Mouse (Mus musculus): ENCODE results near the gene Chst11. TPM values are rescaled to one million over a fixed set of nuclear protein-coding genes. Genes with fewer than 3 reads are reported as not detected.
A peak's percentile ranks its signal among the peaks of the same experiment; 100 is the strongest.
"Not testable (repeated sequence)": the region's sequence is repeated elsewhere in the genome, so short reads cannot be mapped to it uniquely, and the experiment has no call there.

The Chst11 gene
- polyA plus RNA-seq, 1 experiment from 2014 or later = 1.2 TPM

- H3K9me3 ChIP-seq (ENCODE audit: control insufficient read depth, low read length) = no peaks in the 10 kb centered on the region
- 54% methylated on average over 4 of the region's 4 CpGs for WGBS
- H3K27ac ChIP-seq (ENCODE audit: low read length) = no peak overlapping the region
- H3K9ac ChIP-seq (ENCODE audit: low read length) = no peak overlapping the region
- H3K36me3 ChIP-seq (ENCODE audit: control insufficient read depth, insufficient read depth, low read length) = no peaks in the 10 kb centered on the region
- no peak overlapping the region for H3K4me3 ChIP-seq (ENCODE audit: low read length)
- ATAC-seq (ENCODE audit: low read depth) = no peak
- H3K27me3 ChIP-seq (ENCODE audit: control insufficient read depth, insufficient read depth, low read depth, low read length) = no peaks in the 10 kb centered on the region
- peaks cover 13% of the 10 kb centered on the region; the same call in 1 of the 2 replicates for H3K4me1 ChIP-seq (replicated peaks; ENCODE audit: control insufficient read depth, insufficient read depth, low read length)
- no peak overlapping the region for H3K4me2 ChIP-seq (ENCODE audit: low read depth, low read length)
Measured at GRCm38 (mm10) chr10:83112345-83112744, 127.0 kb downstream of the Chst11 start.

DNA sequence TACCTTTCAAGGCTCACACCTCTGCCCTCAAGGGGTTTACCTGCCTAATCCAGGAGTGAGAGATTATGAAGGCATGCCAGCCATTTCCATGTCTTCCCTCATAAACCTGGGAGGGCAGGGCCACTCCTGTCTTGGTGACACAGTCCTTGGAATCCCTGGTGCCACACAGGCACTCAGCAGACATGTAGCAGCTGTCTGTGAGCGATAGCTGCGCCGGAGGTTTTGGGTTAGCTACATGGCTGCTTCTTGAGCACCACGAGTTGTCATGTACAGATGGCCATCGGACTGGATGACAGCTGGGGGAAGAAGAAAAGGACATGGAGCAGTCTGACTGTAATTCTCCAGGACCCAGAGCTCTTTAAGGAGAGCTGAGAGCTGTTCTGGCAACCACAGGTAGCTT is 129.3 kb downstream of the Chst11 start:
- no peak for ATAC-seq (ENCODE audit: low read depth)

GRCm38 (mm10) chr10:83116889-83117288 is 131.6 kb downstream of the Chst11 start:
- 31% methylated on average over 11 of the region's 11 CpGs for whole genome bisulfite sequencing
- H3K27ac ChIP-seq (ENCODE audit: low read length) = no peak overlapping the region
- no peak overlapping the region for H3K4me2 ChIP-seq (ENCODE audit: low read depth, low read length)
- H3K4me3 ChIP-seq (ENCODE audit: low read length) = no peak overlapping the region
- no peak overlapping the region for H3K9ac ChIP-seq (ENCODE audit: low read length)
- H3K36me3 ChIP-seq (ENCODE audit: control insufficient read depth, insufficient read depth, low read length) = no peaks in the 10 kb centered on the region; the same call in 1 of the 2 replicates
- no peak for ATAC-seq (ENCODE audit: low read depth)
- H3K9me3 ChIP-seq (ENCODE audit: control insufficient read depth, low read length) = no peaks in the 10 kb centered on the region
- H3K4me1 ChIP-seq (replicated peaks; ENCODE audit: control insufficient read depth, insufficient read depth, low read length) = no peaks in the 10 kb centered on the region
- no peaks in the 10 kb centered on the region for H3K27me3 ChIP-seq (ENCODE audit: control insufficient read depth, insufficient read depth, low read depth, low read length)

More for the DNA sequence above, 129.3 kb downstream of the Chst11 start:
- Histone ChIP-seq H3K36me3 (ENCODE audit: control insufficient read depth, insufficient read depth, low read length) (no peaks in the 10 kb centered on the region), H3K4me2 (ENCODE audit: low read depth, low read length) (no peak overlapping the region), H3K27me3 (ENCODE audit: control insufficient read depth, insufficient read depth, low read depth, low read length) (no peaks in the 10 kb centered on the region), H3K9ac (ENCODE audit: low read length) (no peak overlapping the region), H3K4me1 (replicated peaks; ENCODE audit: control insufficient read depth, insufficient read depth, low read length) (no peaks in the 10 kb centered on the region), H3K4me3 (ENCODE audit: low read length) (no peak overlapping the region), H3K9me3 (ENCODE audit: control insufficient read depth, low read length) (no peaks in the 10 kb centered on the region), H3K27ac (ENCODE audit: low read length) (no peak overlapping the region)
- 59% methylated on average over 5 of the region's 5 CpGs for WGBS

DNA sequence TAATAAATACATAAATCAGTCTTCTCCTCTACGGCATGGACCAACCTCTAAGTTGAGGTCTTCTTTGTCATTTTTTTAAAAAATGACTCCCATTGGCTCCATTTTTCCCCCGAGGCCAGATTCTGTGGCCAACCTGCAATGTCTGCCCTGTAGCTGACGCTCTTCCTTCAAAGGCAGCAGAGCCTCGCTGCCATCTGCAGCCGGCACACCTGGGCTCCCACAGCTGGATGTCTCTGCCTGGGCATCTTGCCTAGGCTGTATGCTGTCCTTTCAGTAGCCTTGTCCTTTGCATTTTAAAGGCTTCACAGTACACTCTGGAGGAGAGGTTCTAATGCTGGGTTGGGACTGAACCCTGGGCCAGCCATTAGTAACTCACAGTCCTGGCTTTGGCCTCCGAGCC is 132.6 kb downstream of the Chst11 start:
- no peaks in the 10 kb centered on the region; the same call in 1 of the 2 replicates for H3K36me3 ChIP-seq (ENCODE audit: control insufficient read depth, insufficient read depth, low read length)
- no peaks in the 10 kb centered on the region for H3K9me3 ChIP-seq (ENCODE audit: control insufficient read depth, low read length)
- no peak overlapping the region for H3K4me3 ChIP-seq (ENCODE audit: low read length)
- H3K27ac ChIP-seq (ENCODE audit: low read length) = no peak overlapping the region
- no peaks in the 10 kb centered on the region; the same call in 1 of the 2 replicates for H3K27me3 ChIP-seq (ENCODE audit: control insufficient read depth, insufficient read depth, low read depth, low read length)
- no peaks in the 10 kb centered on the region for H3K4me1 ChIP-seq (replicated peaks; ENCODE audit: control insufficient read depth, insufficient read depth, low read length)
- H3K4me2 ChIP-seq (ENCODE audit: low read depth, low read length) = no peak overlapping the region
- 84% methylated on average over 6 of the region's 6 CpGs for WGBS
- H3K9ac ChIP-seq (ENCODE audit: low read length) = no peak overlapping the region
- ATAC-seq (ENCODE audit: low read depth) = no peak

DNA sequence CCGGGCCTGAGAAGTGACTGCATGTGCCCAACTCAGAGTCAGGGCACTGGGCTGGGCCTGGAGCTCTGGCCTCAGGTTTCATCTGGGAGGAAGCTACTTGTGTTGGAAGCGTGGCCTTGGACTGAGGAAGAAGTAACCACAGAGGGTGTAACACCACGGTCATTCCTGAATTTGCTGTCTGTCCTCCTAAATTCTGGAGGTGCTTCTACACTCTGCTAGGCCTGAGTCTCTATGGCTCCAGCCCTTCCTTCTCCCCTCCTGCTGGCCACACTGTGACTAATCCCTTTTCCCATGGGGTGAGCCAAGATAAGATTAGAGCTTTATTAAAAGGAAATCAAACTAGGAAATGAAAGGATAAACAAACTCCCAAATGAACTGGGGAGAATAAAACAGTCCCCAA is 133.3 kb downstream of the Chst11 start:
- no peak overlapping the region for H3K27ac ChIP-seq (ENCODE audit: low read length)
- H3K4me2 ChIP-seq (ENCODE audit: low read depth, low read length) = no peak overlapping the region
- no peak overlapping the region for H3K4me3 ChIP-seq (ENCODE audit: low read length)
- no peaks in the 10 kb centered on the region for H3K9me3 ChIP-seq (ENCODE audit: control insufficient read depth, low read length)
- WGBS = 50% methylated on average over 3 of the region's 3 CpGs
- no peak for ATAC-seq (ENCODE audit: low read depth)
- H3K4me1 ChIP-seq (replicated peaks; ENCODE audit: control insufficient read depth, insufficient read depth, low read length) = no peaks in the 10 kb centered on the region
- H3K9ac ChIP-seq (ENCODE audit: low read length) = no peak overlapping the region
- no peaks in the 10 kb centered on the region; the same call in 1 of the 2 replicates for H3K27me3 ChIP-seq (ENCODE audit: control insufficient read depth, insufficient read depth, low read depth, low read length)
- H3K36me3 ChIP-seq (ENCODE audit: control insufficient read depth, insufficient read depth, low read length) = no peaks in the 10 kb centered on the region; the same call in 1 of the 2 replicates

GRCm38 (mm10) chr10:83119016-83119415 is 133.7 kb downstream of the Chst11 start:
- 0 out of 2 replicates have a peak, but pooled peaks have one; percentile 17 for ATAC-seq (ENCODE audit: low read depth)
- Histone ChIP-seq H3K9ac (ENCODE audit: low read length) (no peak overlapping the region), H3K27ac (ENCODE audit: low read length) (no peak overlapping the region)

GRCm38 (mm10) chr10:83119461-83119860 is 134.2 kb downstream of the Chst11 start:
- 62% methylated on average over 8 of the region's 8 CpGs for WGBS
- not testable (repeated sequence) for H3K36me3 ChIP-seq (ENCODE audit: control insufficient read depth, insufficient read depth, low read length); H3K4me3 ChIP-seq (ENCODE audit: low read length); ATAC-seq (ENCODE audit: low read depth); H3K4me1 ChIP-seq (replicated peaks; ENCODE audit: control insufficient read depth, insufficient read depth, low read length); H3K27me3 ChIP-seq (ENCODE audit: control insufficient read depth, insufficient read depth, low read depth, low read length); H3K9ac ChIP-seq (ENCODE audit: low read length); H3K27ac ChIP-seq (ENCODE audit: low read length); H3K4me2 ChIP-seq (ENCODE audit: low read depth, low read length); H3K9me3 ChIP-seq (ENCODE audit: control insufficient read depth, low read length)

More at GRCm38 (mm10) chr10:83119016-83119415, 133.7 kb downstream of the Chst11 start:
- WGBS = 55% methylated on average over 10 of the region's 10 CpGs
- no peaks in the 10 kb centered on the region for H3K4me1 ChIP-seq (replicated peaks; ENCODE audit: control insufficient read depth, insufficient read depth, low read length)
- H3K27me3 ChIP-seq (ENCODE audit: control insufficient read depth, insufficient read depth, low read depth, low read length) = no peaks in the 10 kb centered on the region; the same call in 1 of the 2 replicates
- no peak overlapping the region for H3K4me3 ChIP-seq (ENCODE audit: low read length)
- no peaks in the 10 kb centered on the region; the same call in 1 of the 2 replicates for H3K36me3 ChIP-seq (ENCODE audit: control insufficient read depth, insufficient read depth, low read length)
- no peak overlapping the region for H3K4me2 ChIP-seq (ENCODE audit: low read depth, low read length)
- H3K9me3 ChIP-seq (ENCODE audit: control insufficient read depth, low read length) = no peaks in the 10 kb centered on the region

DNA sequence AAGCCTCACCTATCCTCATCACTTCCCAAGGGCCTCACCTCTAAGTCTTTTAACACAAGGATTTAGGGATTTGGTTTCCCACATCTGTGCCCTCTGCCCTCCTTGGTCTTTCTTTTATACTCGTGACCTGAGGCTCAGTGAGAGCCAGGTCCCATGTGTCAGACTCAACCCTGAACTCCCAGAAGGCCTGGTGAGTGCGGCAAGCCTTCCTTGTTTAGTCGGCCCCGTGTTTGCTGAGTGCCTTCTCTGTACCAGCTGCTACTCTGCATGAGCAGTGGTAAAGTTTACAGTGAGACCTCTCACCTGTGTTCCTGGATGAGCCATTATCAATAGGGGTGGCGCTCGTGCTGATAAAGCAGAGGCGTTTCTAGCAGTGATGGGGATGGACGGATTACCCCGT is 134.6 kb downstream of the Chst11 start:
- 48% methylated on average over 9 of the region's 9 CpGs for WGBS

DNA sequence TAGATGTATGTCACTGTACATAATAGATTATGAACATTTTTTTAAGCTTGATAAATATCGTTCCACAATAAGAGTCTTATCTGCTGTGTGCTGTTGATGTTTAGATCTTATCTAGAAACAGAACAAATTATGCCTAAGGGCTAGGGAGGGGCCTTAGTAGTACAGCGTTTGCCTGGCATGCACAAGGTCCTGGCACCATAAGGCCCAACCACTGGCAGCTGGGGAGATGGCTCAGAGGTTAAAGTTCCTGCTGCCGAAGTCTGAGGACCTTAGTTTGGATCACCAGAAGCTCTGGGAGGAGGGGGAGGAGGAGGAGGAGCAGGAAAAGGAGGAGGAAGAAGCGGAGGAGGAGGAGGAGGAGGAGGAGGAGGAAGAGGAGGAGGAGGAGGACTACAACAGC is 135.6 kb downstream of the Chst11 start:
- H3K4me3 ChIP-seq (ENCODE audit: low read length) = no peak overlapping the region
- H3K36me3 ChIP-seq (ENCODE audit: control insufficient read depth, insufficient read depth, low read length) = no peaks in the 10 kb centered on the region; the same call in 1 of the 2 replicates
- H3K9ac ChIP-seq (ENCODE audit: low read length) = no peak overlapping the region
- no peak overlapping the region for H3K27ac ChIP-seq (ENCODE audit: low read length)
- no peak for ATAC-seq (ENCODE audit: low read depth)
- H3K27me3 ChIP-seq (ENCODE audit: control insufficient read depth, insufficient read depth, low read depth, low read length) = no peaks in the 10 kb centered on the region; the same call in 1 of the 2 replicates
- no peaks in the 10 kb centered on the region for H3K4me1 ChIP-seq (replicated peaks; ENCODE audit: control insufficient read depth, insufficient read depth, low read length)
- no peak overlapping the region for H3K4me2 ChIP-seq (ENCODE audit: low read depth, low read length)
- H3K9me3 ChIP-seq (ENCODE audit: control insufficient read depth, low read length) = no peaks in the 10 kb centered on the region
- 35% methylated on average over 4 of the region's 4 CpGs for WGBS

More for the DNA sequence above, 134.6 kb downstream of the Chst11 start:
- Histone ChIP-seq H3K4me3 (ENCODE audit: low read length) (no peak overlapping the region), H3K27ac (ENCODE audit: low read length) (no peak overlapping the region), H3K36me3 (ENCODE audit: control insufficient read depth, insufficient read depth, low read length) (no peaks in the 10 kb centered on the region; the same call in 1 of the 2 replicates), H3K9ac (ENCODE audit: low read length) (no peak overlapping the region), H3K27me3 (ENCODE audit: control insufficient read depth, insufficient read depth, low read depth, low read length) (no peaks in the 10 kb centered on the region; the same call in 1 of the 2 replicates), H3K4me2 (ENCODE audit: low read depth, low read length) (no peak overlapping the region), H3K9me3 (ENCODE audit: control insufficient read depth, low read length) (no peaks in the 10 kb centered on the region), H3K4me1 (replicated peaks; ENCODE audit: control insufficient read depth, insufficient read depth, low read length) (no peaks in the 10 kb centered on the region)
- ATAC-seq (ENCODE audit: low read depth) = no peak
